Mouse (Mus musculus) intestine, embryonic 15.5 days (tissue): Measurements from ENCODE around the gene Olfr1404. TPM values are rescaled to one million over a fixed set of nuclear protein-coding genes. Genes with fewer than 3 reads are reported as not detected.
"Not testable (repeated sequence)": the region's sequence is repeated elsewhere in the genome, so short reads cannot be mapped to it uniquely, and the experiment has no call there.

Experiments
- ATAC-seq: fragments of 200-750 bp; cut with Nextera tagmentation; 2 replicates; pipeline ENCODE4 v1.8.0; 2017; ENCODE audit warnings: moderate TSS enrichment, moderate library complexity
- H3K27ac ChIP-seq: fragments of 300-500 bp; sonication (generic); 2 replicates; pipeline ENCODE4 v1.5.1; 2015; ENCODE audit warnings: mild to moderate bottlenecking, inconsistent platforms
- H3K27me3 ChIP-seq: fragments of 300-500 bp; sonication (generic); replicated peaks from 2 replicates; pipeline ENCODE4 v1.6.1; 2015; ENCODE audit warnings: inconsistent platforms
- H3K36me3 ChIP-seq: fragments of 300-500 bp; sonication (generic); 2 replicates; pipeline ENCODE4 v1.6.1; 2015; ENCODE audit warnings: inconsistent platforms
- H3K4me1 ChIP-seq: fragments of 300-500 bp; sonication (generic); replicated peaks from 2 replicates; pipeline ENCODE4 v1.6.1; 2015; ENCODE audit warnings: inconsistent platforms
- H3K4me2 ChIP-seq: fragments of 300-500 bp; sonication (generic); replicated peaks from 2 replicates; pipeline ENCODE4 v1.6.1; 2015; ENCODE audit warnings: mild to moderate bottlenecking, inconsistent platforms
- H3K4me3 ChIP-seq: fragments of 300-500 bp; sonication (generic); replicated peaks from 2 replicates; pipeline ENCODE4 v1.5.1; 2015; ENCODE audit warnings: inconsistent platforms
- H3K9ac ChIP-seq: fragments of 300-500 bp; sonication (generic); 2 replicates; pipeline ENCODE4 v1.6.1; 2015; ENCODE audit warnings: inconsistent platforms
- H3K9me3 ChIP-seq: fragments of 300-500 bp; sonication (generic); 2 replicates; pipeline ENCODE4 v1.6.1; 2016; ENCODE audit warnings: inconsistent platforms
- WGBS: fragments of 180-500 bp; shearing (Covaris S2); methylation state at CpG from one replicate; pipeline ENCODE4 v1.1.7; 2015; 5-methylcytosine and 5-hydroxymethylcytosine counted together
- polyA plus RNA-seq: library from polyadenylated mRNA; unstranded; fragments of >200 nt; fragmentation: Nextera tagmentation; extraction: Ambion mirVana; gene quantifications from 2 replicates; pipeline ENCODE4 v1.2.1, GENCODE M21; 2015

Gene Olfr1404
- not detected in 2 replicates for polyA plus RNA-seq

GRCm38 (mm10) chr1:173212092-173212491 lies at the start of gene Olfr1404:
Gene Olfr1404, plus strand, starts transcription at chr1:173212392.
- WGBS: 74% methylated on average over 5 of the region's 5 CpGs
- Histone ChIP-seq H3K4me1 (no peaks in the 10 kb centered on the region), H3K27ac (no peak within 1 kb of the TSS), H3K9me3 (no peaks in the 10 kb centered on the region), H3K4me2 (no peak within 1 kb of the TSS), H3K36me3 (no peaks in the 10 kb centered on the region), H3K4me3 (no peak within 1 kb of the TSS), H3K27me3 (no peaks in the 10 kb centered on the region), H3K9ac (no peak within 1 kb of the TSS)
- no peak for ATAC-seq

- Histone ChIP-seq H3K27me3 (no peaks in the 10 kb centered on the region), H3K36me3 (no peaks in the 10 kb centered on the region), H3K9ac (no peak overlapping the region), H3K4me1 (no peaks in the 10 kb centered on the region), H3K27ac (no peak overlapping the region), H3K4me3 (no peak overlapping the region), H3K9me3 (no peaks in the 10 kb centered on the region), H3K4me2 (no peak overlapping the region)
- ATAC-seq: peak; percentile 85
Observed at GRCm38 (mm10) chr1:173174154-173174842, 37.9 kb upstream of the Olfr1404 start.

- H3K27me3 ChIP-seq: no peaks in the 10 kb centered on the region
- H3K27ac ChIP-seq: no peak within 1 kb of the TSS
- H3K4me3 ChIP-seq: no peak within 1 kb of the TSS
- no peak within 1 kb of the TSS for H3K9ac ChIP-seq
- H3K36me3 ChIP-seq: no peaks in the 10 kb centered on the region
- no peaks in the 10 kb centered on the region for H3K9me3 ChIP-seq
- no peak within 1 kb of the TSS for H3K4me2 ChIP-seq
- ATAC-seq: no peak
- H3K4me1 ChIP-seq: no peaks in the 10 kb centered on the region
- WGBS: 65% methylated on average over 3 of the region's 3 CpGs
Observed at GRCm38 (mm10) chr1:173190540-173190939, 21.7 kb upstream of the Olfr1404 start, which contains the start of gene Olfr1406. Gene Olfr1406, minus strand, starts transcription at chr1:173190640.

- Histone ChIP-seq H3K4me1 (no peaks in the 10 kb centered on the region), H3K36me3 (no peaks in the 10 kb centered on the region), H3K9ac (no peak overlapping the region), H3K9me3 (no peaks in the 10 kb centered on the region), H3K27ac (no peak overlapping the region), H3K27me3 (no peaks in the 10 kb centered on the region), H3K4me3 (no peak overlapping the region), H3K4me2 (no peak overlapping the region)
- no peak for ATAC-seq
- 69% methylated on average over 3 of the region's 3 CpGs for WGBS
Observed at GRCm38 (mm10) chr1:173192059-173192458, 20.1 kb upstream of the Olfr1404 start.

GRCm38 (mm10) chr1:173196359-173196758 lies 15.8 kb upstream of the Olfr1404 start:
- H3K9me3 ChIP-seq: no peaks in the 10 kb centered on the region
- no peaks in the 10 kb centered on the region for H3K36me3 ChIP-seq
- H3K4me3 ChIP-seq: no peak overlapping the region
- H3K4me1 ChIP-seq: no peaks in the 10 kb centered on the region
- H3K27me3 ChIP-seq: no peaks in the 10 kb centered on the region
- H3K27ac ChIP-seq: no peak overlapping the region
- H3K4me2 ChIP-seq: no peak overlapping the region
- 77% methylated on average over 2 of the region's 2 CpGs for WGBS
- ATAC-seq: no peak
- no peak overlapping the region for H3K9ac ChIP-seq

- 75% methylated on average over 5 of the region's 5 CpGs for WGBS
Observed at GRCm38 (mm10) chr1:173197508-173197907, 14.7 kb upstream of the Olfr1404 start, which contains the start of gene Olfr218. Gene Olfr218, plus strand, starts transcription at chr1:173197808.

GRCm38 (mm10) chr1:173216481-173216880 lies 4.3 kb downstream of the Olfr1404 start:
- Histone ChIP-seq H3K4me2 (no peak overlapping the region), H3K9ac (no peak overlapping the region), H3K9me3 (no peaks in the 10 kb centered on the region), H3K27ac (no peak overlapping the region), H3K36me3 (no peaks in the 10 kb centered on the region), H3K4me1 (no peaks in the 10 kb centered on the region), H3K27me3 (no peaks in the 10 kb centered on the region), H3K4me3 (no peak overlapping the region)
- WGBS: 84% methylated on average over 3 of the region's 3 CpGs
- no peak for ATAC-seq

More at GRCm38 (mm10) chr1:173197508-173197907, 14.7 kb upstream of the Olfr1404 start, which contains the start of gene Olfr218:
- Histone ChIP-seq H3K4me2 (no peak within 1 kb of the TSS), H3K4me1 (no peaks in the 10 kb centered on the region), H3K9me3 (no peaks in the 10 kb centered on the region), H3K9ac (no peak within 1 kb of the TSS), H3K36me3 (no peaks in the 10 kb centered on the region), H3K27me3 (no peaks in the 10 kb centered on the region), H3K4me3 (no peak within 1 kb of the TSS), H3K27ac (no peak within 1 kb of the TSS)
- no peak for ATAC-seq

GRCm38 (mm10) chr1:173227081-173227480 lies 14.9 kb downstream of the Olfr1404 start, which contains the start of gene Fcer1a:
Gene Fcer1a, minus strand, starts transcription at chr1:173227214.
- no peak within 1 kb of the TSS for H3K4me3 ChIP-seq
- H3K27ac ChIP-seq: no peak within 1 kb of the TSS
- ATAC-seq: no peak
- H3K4me1 ChIP-seq: no peaks in the 10 kb centered on the region
- no peaks in the 10 kb centered on the region for H3K36me3 ChIP-seq
- H3K9me3 ChIP-seq: no peaks in the 10 kb centered on the region
- 73% methylated on average over 2 of the region's 2 CpGs for WGBS
- H3K4me2 ChIP-seq: no peak within 1 kb of the TSS
- no peaks in the 10 kb centered on the region for H3K27me3 ChIP-seq
- H3K9ac ChIP-seq: no peak within 1 kb of the TSS

GRCm38 (mm10) chr1:173237004-173237403 lies 24.8 kb downstream of the Olfr1404 start:
- not testable (repeated sequence) for H3K4me1 ChIP-seq, H3K27ac ChIP-seq, H3K27me3 ChIP-seq, H3K36me3 ChIP-seq, H3K4me2 ChIP-seq, H3K9ac ChIP-seq, H3K4me3 ChIP-seq, ATAC-seq, H3K9me3 ChIP-seq
- WGBS: 82% methylated on average over 1 of the region's 1 CpGs

- no peak overlapping the region for H3K27ac ChIP-seq
- no peaks in the 10 kb centered on the region for H3K36me3 ChIP-seq
- no peaks in the 10 kb centered on the region for H3K9me3 ChIP-seq
- H3K4me3 ChIP-seq: no peak overlapping the region
- H3K4me1 ChIP-seq: no peaks in the 10 kb centered on the region
- no peak overlapping the region for H3K9ac ChIP-seq
- H3K27me3 ChIP-seq: no peaks in the 10 kb centered on the region
- ATAC-seq: peak; percentile 94
- H3K4me2 ChIP-seq: no peak overlapping the region
- 80% methylated on average over 3 of the region's 3 CpGs for WGBS
Observed at GRCm38 (mm10) chr1:173249888-173250287, 37.7 kb downstream of the Olfr1404 start.

GRCm38 (mm10) chr1:173265701-173266100 lies 53.5 kb downstream of the Olfr1404 start, which contains the start of gene Olfr418:
Gene Olfr418, plus strand, starts transcription at chr1:173266001.
- Histone ChIP-seq H3K4me3 (no peak within 1 kb of the TSS), H3K27me3 (no peaks in the 10 kb centered on the region), H3K27ac (no peak within 1 kb of the TSS), H3K9ac (no peak within 1 kb of the TSS), H3K36me3 (no peaks in the 10 kb centered on the region), H3K4me1 (no peaks in the 10 kb centered on the region), H3K4me2 (no peak within 1 kb of the TSS), H3K9me3 (no peaks in the 10 kb centered on the region)
- ATAC-seq: no peak
